Mouse (Mus musculus): ENCODE data around the gene Tmco5b. TPM values are rescaled to one million over a fixed set of nuclear protein-coding genes. Genes with fewer than 3 reads are reported as not detected.

Gene Tmco5b
- polyA plus RNA-seq, 1 experiment from 2014 or later: not detected

Other genes starting within 250 kb of the Tmco5b start
- 1.1 and 1.4 TPM in 2 replicates for gene Ryr3, start 68.6 kb upstream of the Tmco5b start, polyA plus RNA-seq (2016; fragmentation: Nextera tagmentation; extraction: Ambion mirVana)
- gene Fmn1, start 42.0 kb downstream of the Tmco5b start, polyA plus RNA-seq (2016; fragmentation: Nextera tagmentation; extraction: Ambion mirVana): 1.7 and 2.3 TPM in 2 replicates

All from hindbrain, embryonic 12.5 days (tissue).